Mouse (Mus musculus) stomach, postnatal 0 days (tissue): ENCODE data around the gene Asb4.

Experiments used
- CTCF ChIP-seq: IDR thresholded peaks from 2 replicates; pipeline ENCODE4 v1.5.1; 2016; ENCODE audit warnings: antibody characterized with exemption, low read depth, mild to moderate bottlenecking, moderate library complexity
- EP300 ChIP-seq: optimal IDR thresholded peaks from 2 replicates; pipeline ENCODE3; 2016; ENCODE audit warnings: antibody characterized with exemption

DNA sequence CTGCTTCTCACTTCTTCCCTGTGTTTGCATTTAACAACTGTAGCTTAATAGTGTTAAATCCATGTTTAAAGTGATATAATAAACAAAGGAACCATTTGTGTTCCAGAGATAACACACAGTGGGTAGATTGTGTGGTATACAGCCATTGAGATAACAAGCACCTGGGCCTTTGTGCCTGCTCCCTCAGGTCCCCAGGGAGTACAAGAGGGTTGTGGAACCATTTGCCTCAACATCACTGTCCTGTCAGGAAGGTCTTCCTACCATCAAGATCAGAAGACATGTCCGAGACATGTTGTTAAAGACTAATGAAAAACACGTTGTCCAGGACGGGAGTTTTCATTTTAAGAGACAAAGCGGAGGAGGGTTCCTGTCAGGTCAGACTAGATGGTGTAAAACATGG, 3.3 kb downstream of the Asb4 start:
- TF ChIP-seq CTCF (no peak), EP300 (no peak)
